Mouse (Mus musculus): ENCODE results near the gene Tdp1. TPM values are rescaled to one million over a fixed set of nuclear protein-coding genes. Genes with fewer than 3 reads are reported as not detected.
"Not testable (repeated sequence)": the region's sequence is repeated elsewhere in the genome, so short reads cannot be mapped to it uniquely, and the experiment has no call there.

The Tdp1 gene
- polyA plus RNA-seq, 1 experiment from 2014 or later: 68.4 TPM

DNA sequence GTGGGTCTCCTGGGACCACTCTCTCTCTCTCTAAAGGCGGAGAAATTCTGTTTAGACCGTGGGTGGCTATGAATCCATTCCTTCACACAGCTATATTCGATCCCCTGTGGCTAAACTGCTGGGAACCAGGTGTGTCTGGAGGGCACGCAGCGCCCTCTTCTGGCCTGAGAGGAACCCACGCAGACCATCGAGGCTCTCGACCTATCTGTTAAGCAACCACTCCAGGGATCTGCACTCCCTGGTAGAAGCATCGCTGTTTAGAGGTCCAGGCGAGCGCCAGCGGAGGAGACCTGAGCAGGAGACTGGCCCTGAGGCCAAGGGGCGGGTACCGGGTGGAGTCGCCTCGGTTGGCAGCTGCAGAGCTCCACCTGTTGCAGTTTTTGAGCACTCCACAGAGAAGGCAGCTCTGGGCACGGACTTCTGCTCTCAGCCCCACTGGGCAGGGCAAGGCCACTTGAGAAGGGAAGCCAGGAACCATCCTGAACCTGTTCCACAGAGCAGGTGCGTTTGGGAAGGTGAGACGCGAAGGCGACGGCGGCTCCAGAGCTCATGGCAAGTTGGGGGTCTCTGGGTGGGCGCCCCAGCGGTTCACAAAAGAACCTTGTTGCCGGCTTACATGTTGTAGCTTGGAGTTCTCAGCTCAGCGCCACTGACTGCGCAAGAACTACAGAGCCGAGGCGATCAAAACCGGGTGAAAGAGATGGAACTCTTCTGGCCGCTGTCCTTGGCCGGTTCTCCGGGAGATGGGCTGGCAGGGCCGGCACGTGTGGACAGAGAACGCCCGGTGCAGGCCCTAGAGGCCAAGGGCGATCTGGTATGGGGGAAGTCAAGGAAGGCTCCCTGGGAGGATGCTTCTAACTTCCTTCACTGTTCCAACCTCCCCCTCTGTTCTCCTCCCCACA, 80.2 kb downstream of the Tdp1 start, which contains the start of gene Kcnk13:
Gene Kcnk13, plus strand, starts transcription at position 199 of the 902 bp plus-strand sequence.
- ATAC-seq (ENCODE audit: low FRiP score, low read depth): peak; percentile 68
- peak within 1 kb of the TSS; percentile 94 for H3K4me2 ChIP-seq (replicated peaks)
- H3K4me3 ChIP-seq: peak within 1 kb of the TSS; percentile 57
- no peaks in the 10 kb centered on the region for H3K36me3 ChIP-seq
- H3K4me1 ChIP-seq: peaks cover 38% of the 10 kb centered on the region
- peak within 1 kb of the TSS; percentile 48 for H3K9ac ChIP-seq (replicated peaks)
- H3K27me3 ChIP-seq: peaks cover 71% of the 10 kb centered on the region
- no peak within 1 kb of the TSS for H3K27ac ChIP-seq (replicated peaks)
- H3K9me3 ChIP-seq: no peaks in the 10 kb centered on the region
- WGBS: 1% methylated on average over 39 of the region's 39 CpGs

- peaks cover 76% of the 10 kb centered on the region for H3K27me3 ChIP-seq
- no peaks in the 10 kb centered on the region for H3K36me3 ChIP-seq
- no peaks in the 10 kb centered on the region for H3K9me3 ChIP-seq
- peak overlapping the region; percentile 57 for H3K4me3 ChIP-seq
- no peak overlapping the region for H3K27ac ChIP-seq (replicated peaks)
- H3K9ac ChIP-seq (replicated peaks): peak overlapping the region; percentile 48
- H3K4me1 ChIP-seq: peaks cover 33% of the 10 kb centered on the region
- ATAC-seq (ENCODE audit: low FRiP score, low read depth): peak; percentile 41
- peak overlapping the region; percentile 94 for H3K4me2 ChIP-seq (replicated peaks)
- WGBS: under 1% methylated on average over 74 of the region's 77 CpGs
These were observed 81.1 kb downstream of the Tdp1 start for GRCm38 (mm10) chr12:99965203-99966115.

- Histone ChIP-seq H3K27ac (replicated peaks) (no peak overlapping the region), H3K4me2 (replicated peaks) (peak overlapping the region; percentile 94), H3K9me3 (no peaks in the 10 kb centered on the region), H3K27me3 (peaks cover 75% of the 10 kb centered on the region), H3K36me3 (no peaks in the 10 kb centered on the region), H3K4me1 (peaks cover 33% of the 10 kb centered on the region), H3K4me3 (peak overlapping the region; percentile 57), H3K9ac (replicated peaks) (peak overlapping the region; percentile 48)
- ATAC-seq (ENCODE audit: low FRiP score, low read depth): no peak
- WGBS: 3% methylated on average over 25 of the region's 25 CpGs
These were observed 81.9 kb downstream of the Tdp1 start for GRCm38 (mm10) chr12:99966116-99966770.

GRCm38 (mm10) chr12:99966881-99967363, 82.6 kb downstream of the Tdp1 start:
- H3K9ac ChIP-seq (replicated peaks): no peak overlapping the region
- H3K4me1 ChIP-seq: peaks cover 33% of the 10 kb centered on the region
- peak overlapping the region; percentile 94; the same call in 1 of the 2 replicates for H3K4me2 ChIP-seq (replicated peaks)
- no peak overlapping the region for H3K4me3 ChIP-seq
- H3K27me3 ChIP-seq: peaks cover 75% of the 10 kb centered on the region
- 16% methylated on average over 12 of the region's 12 CpGs for WGBS
- H3K9me3 ChIP-seq: no peaks in the 10 kb centered on the region
- 0 out of 2 replicates have a peak, but pooled peaks have one; percentile 23 for ATAC-seq (ENCODE audit: low FRiP score, low read depth)
- no peak overlapping the region for H3K27ac ChIP-seq (replicated peaks)
- no peaks in the 10 kb centered on the region for H3K36me3 ChIP-seq

- Histone ChIP-seq H3K27me3 (peaks cover 54% of the 10 kb centered on the region), H3K4me3 (no peak overlapping the region), H3K9me3 (no peaks in the 10 kb centered on the region), H3K36me3 (no peaks in the 10 kb centered on the region), H3K4me1 (peaks cover 24% of the 10 kb centered on the region), H3K27ac (replicated peaks) (no peak overlapping the region), H3K9ac (replicated peaks) (no peak overlapping the region), H3K4me2 (replicated peaks) (no peak overlapping the region)
- ATAC-seq (ENCODE audit: low FRiP score, low read depth): no peak
- 77% methylated on average over 4 of the region's 4 CpGs for WGBS
These were observed 85.6 kb downstream of the Tdp1 start for GRCm38 (mm10) chr12:99969906-99970305.

DNA sequence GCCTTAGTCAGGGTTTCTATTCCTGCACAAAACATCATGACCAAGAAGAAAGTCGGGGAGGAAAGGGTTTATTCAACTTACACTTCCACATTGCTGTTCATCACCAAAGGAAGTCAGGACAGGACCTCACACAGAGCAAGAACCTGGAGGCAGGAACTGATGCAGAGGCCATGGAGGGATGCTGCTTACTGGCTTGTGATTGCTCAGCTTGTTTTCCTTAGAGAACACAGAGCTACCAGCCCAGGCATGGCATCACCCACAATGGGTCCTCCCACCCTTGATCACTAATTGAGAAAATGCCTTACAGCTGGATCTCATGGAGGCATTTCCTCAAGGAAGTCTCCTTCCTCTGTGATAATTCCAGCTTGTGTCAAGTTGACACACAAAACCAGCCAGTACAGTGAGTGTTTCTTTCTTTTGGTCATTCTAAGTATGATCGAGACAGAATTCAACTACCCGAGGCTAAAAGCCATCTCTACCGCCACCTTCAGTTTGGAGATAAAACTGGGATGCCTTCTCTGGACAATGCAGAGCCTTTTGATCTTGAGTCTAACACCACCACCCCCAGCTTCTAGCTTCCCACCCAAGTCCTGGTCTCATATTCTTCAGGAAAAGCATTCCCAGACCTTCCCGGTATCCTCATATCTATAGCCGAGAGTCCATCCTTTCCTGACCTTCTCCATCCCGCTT, 87.0 kb downstream of the Tdp1 start:
- not testable (repeated sequence) for H3K4me2 ChIP-seq (replicated peaks); H3K4me1 ChIP-seq; H3K9me3 ChIP-seq; H3K27ac ChIP-seq (replicated peaks); H3K36me3 ChIP-seq; H3K9ac ChIP-seq (replicated peaks); ATAC-seq (ENCODE audit: low FRiP score, low read depth); H3K4me3 ChIP-seq
- H3K27me3 ChIP-seq: peaks cover 40% of the 10 kb centered on the region
- 77% methylated on average over 7 of the region's 7 CpGs for WGBS

GRCm38 (mm10) chr12:99972825-99973224, 88.5 kb downstream of the Tdp1 start:
- WGBS: 49% methylated on average over 7 of the region's 7 CpGs
- Histone ChIP-seq H3K27me3 (peaks cover 25% of the 10 kb centered on the region), H3K4me3 (no peak overlapping the region), H3K9ac (replicated peaks) (no peak overlapping the region), H3K9me3 (no peaks in the 10 kb centered on the region), H3K4me2 (replicated peaks) (no peak overlapping the region), H3K4me1 (no peaks in the 10 kb centered on the region), H3K36me3 (no peaks in the 10 kb centered on the region), H3K27ac (replicated peaks) (no peak overlapping the region)
- no peak for ATAC-seq (ENCODE audit: low FRiP score, low read depth)

DNA sequence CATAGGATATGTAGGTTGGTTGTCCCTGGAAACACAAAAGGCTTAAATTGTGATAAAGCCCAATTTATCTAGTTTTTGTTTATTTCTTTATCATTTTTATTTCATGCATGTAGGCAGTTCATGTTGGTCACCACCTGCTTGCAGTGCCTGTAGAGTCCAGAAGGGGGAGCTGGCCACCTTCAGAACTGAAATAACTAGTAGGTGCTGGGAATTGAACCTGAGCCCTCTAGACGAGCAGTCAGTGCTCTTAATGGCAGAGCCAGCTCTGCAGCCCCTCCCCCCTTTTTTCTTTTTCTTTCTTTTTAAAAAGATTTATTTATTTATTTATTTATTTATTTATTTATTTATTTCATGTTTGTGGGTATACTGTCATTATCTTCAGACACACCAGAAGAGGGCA, 89.3 kb downstream of the Tdp1 start:
- Histone ChIP-seq H3K9ac (replicated peaks) (no peak overlapping the region), H3K4me1 (no peaks in the 10 kb centered on the region), H3K27ac (replicated peaks) (no peak overlapping the region), H3K27me3 (peaks cover 17% of the 10 kb centered on the region), H3K9me3 (no peaks in the 10 kb centered on the region), H3K36me3 (no peaks in the 10 kb centered on the region), H3K4me3 (no peak overlapping the region), H3K4me2 (replicated peaks) (no peak overlapping the region)
- WGBS: 61% methylated on average over 1 of the region's 1 CpGs
- ATAC-seq (ENCODE audit: low FRiP score, low read depth): no peak

DNA sequence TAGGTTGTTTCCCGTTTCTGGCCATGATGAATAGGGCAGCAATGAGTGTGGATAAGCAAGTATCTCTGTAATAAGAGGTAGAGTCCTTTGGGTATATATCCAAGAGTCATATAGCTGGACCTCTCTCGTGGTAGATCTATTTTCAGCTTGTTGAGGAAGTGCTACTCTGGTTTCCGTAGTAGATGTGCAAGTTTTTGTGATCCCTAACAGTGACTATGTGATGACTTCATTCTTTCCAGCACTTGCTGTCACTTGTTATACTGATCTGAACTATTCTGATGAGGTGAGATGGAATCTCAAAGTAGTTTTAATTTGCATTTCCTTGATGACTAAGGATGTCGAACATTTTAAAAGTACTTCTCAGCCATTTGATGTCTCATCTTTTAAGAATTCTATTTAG, 95.2 kb downstream of the Tdp1 start:
- H3K9ac ChIP-seq (replicated peaks): no peak overlapping the region
- ATAC-seq (ENCODE audit: low FRiP score, low read depth): no peak

DNA sequence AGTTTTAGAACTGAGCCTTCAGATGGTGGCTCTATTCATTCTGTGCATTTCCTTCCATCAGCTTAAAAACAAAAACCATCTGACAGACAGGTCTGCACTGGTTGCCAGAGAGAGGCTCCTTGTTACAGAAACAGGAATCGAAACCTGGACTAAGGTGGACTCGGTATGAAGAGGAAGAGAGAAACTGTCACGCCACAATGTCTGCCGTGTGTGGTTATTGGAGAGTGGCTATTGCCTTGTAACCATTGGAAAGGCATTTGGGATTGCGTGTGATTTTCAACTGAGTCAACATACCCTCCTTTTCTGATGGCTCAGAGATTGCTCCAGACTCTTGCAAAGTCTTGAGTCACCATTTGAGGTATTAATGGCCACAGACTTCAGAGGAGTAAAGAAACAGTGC, 102.5 kb downstream of the Tdp1 start:
- Histone ChIP-seq H3K9me3 (no peaks in the 10 kb centered on the region), H3K4me1 (no peaks in the 10 kb centered on the region), H3K27ac (replicated peaks) (no peak overlapping the region), H3K4me3 (no peak overlapping the region), H3K4me2 (replicated peaks) (no peak overlapping the region), H3K9ac (replicated peaks) (no peak overlapping the region), H3K36me3 (no peaks in the 10 kb centered on the region), H3K27me3 (no peaks in the 10 kb centered on the region)
- no peak for ATAC-seq (ENCODE audit: low FRiP score, low read depth)
- WGBS: 93% methylated on average over 5 of the region's 5 CpGs

More for the DNA sequence above, 95.2 kb downstream of the Tdp1 start:
- Histone ChIP-seq H3K27me3 (no peaks in the 10 kb centered on the region), H3K27ac (replicated peaks) (no peak overlapping the region), H3K9me3 (no peaks in the 10 kb centered on the region), H3K4me3 (no peak overlapping the region), H3K36me3 (no peaks in the 10 kb centered on the region), H3K4me2 (replicated peaks) (no peak overlapping the region), H3K4me1 (no peaks in the 10 kb centered on the region)
- 81% methylated on average over 4 of the region's 4 CpGs for WGBS

GRCm38 (mm10) chr12:99988144-99988543, 103.8 kb downstream of the Tdp1 start:
- ATAC-seq (ENCODE audit: low FRiP score, low read depth): no peak
- no peak overlapping the region for H3K4me2 ChIP-seq (replicated peaks)
- no peak overlapping the region for H3K9ac ChIP-seq (replicated peaks)
- no peaks in the 10 kb centered on the region for H3K4me1 ChIP-seq
- no peaks in the 10 kb centered on the region for H3K36me3 ChIP-seq
- WGBS: 90% methylated on average over 2 of the region's 2 CpGs
- H3K27me3 ChIP-seq: no peaks in the 10 kb centered on the region
- H3K27ac ChIP-seq (replicated peaks): no peak overlapping the region
- no peaks in the 10 kb centered on the region for H3K9me3 ChIP-seq
- H3K4me3 ChIP-seq: no peak overlapping the region

Data from midbrain, embryonic 12.5 days (tissue).